Mouse (Mus musculus): Measurements from ENCODE around the gene Rab3il1.

GRCm38 (mm10) chr19:10053692-10054260 lies 52.3 kb downstream of the Rab3il1 start:
- TF ChIP-seq POLR2A (IDR thresholded peaks at IDR 0.05; ENCODE audit: control insufficient read depth, low read depth, low read length) (no peak), CTCF (IDR thresholded peaks at IDR 0.05; ENCODE audit: control insufficient read depth, insufficient read depth, insufficient replicate concordance, low read depth, low read length) (no peak)
